Mouse (Mus musculus) stomach, postnatal 0 days (tissue): ENCODE results near the gene Syt1. TPM values are rescaled to one million over a fixed set of nuclear protein-coding genes. Genes with fewer than 3 reads are reported as not detected.

Experiments
- ATAC-seq: fragments of 200-750 bp; cut with Nextera tagmentation; 2 replicates; pipeline ENCODE4 v1.8.0; 2017; ENCODE audit not compliant: low FRiP score, low TSS enrichment
- DNase-seq: peaks from one replicate; pipeline ENCODE4 v3.0.0-alpha.2; 2016; ENCODE audit warnings: low spot score
- H3K27ac ChIP-seq: fragments of 300-500 bp; sonication (generic); replicated peaks from 2 replicates; pipeline ENCODE4 v1.5.1; 2014; ENCODE audit warnings: mild to moderate bottlenecking, control low read depth
- H3K27me3 ChIP-seq: fragments of 300-500 bp; sonication (generic); 2 replicates; pipeline ENCODE4 v1.6.1; 2014; ENCODE audit warnings: low read length; ENCODE audit not compliant: control insufficient read depth, insufficient read depth
- H3K36me3 ChIP-seq: fragments of 300-500 bp; sonication (generic); 2 replicates; pipeline ENCODE4 v1.6.1; 2014; ENCODE audit warnings: low read length, mixed read lengths; ENCODE audit not compliant: control insufficient read depth, insufficient read depth
- H3K4me1 ChIP-seq: fragments of 300-500 bp; sonication (generic); replicated peaks from 2 replicates; pipeline ENCODE4 v1.6.1; 2014; ENCODE audit warnings: antibody characterized with exemption; ENCODE audit not compliant: control insufficient read depth, insufficient read depth
- H3K4me2 ChIP-seq: fragments of 300-500 bp; sonication (generic); replicated peaks from 2 replicates; pipeline ENCODE4 v1.6.1; 2014; ENCODE audit warnings: low read depth, mild to moderate bottlenecking, control low read depth, moderate library complexity
- H3K4me3 ChIP-seq: fragments of 300-500 bp; sonication (generic); 2 replicates; pipeline ENCODE4 v1.5.1; 2014; ENCODE audit warnings: low read depth, low read length, control low read depth
- H3K9ac ChIP-seq: fragments of 300-500 bp; sonication (generic); 2 replicates; pipeline ENCODE4 v1.6.1; 2014; ENCODE audit warnings: mild to moderate bottlenecking, low read length, control low read depth, mixed read lengths
- H3K9me3 ChIP-seq: fragments of 300-500 bp; sonication (generic); 2 replicates; pipeline ENCODE4 v1.6.1; 2016; ENCODE audit warnings: low read length; ENCODE audit not compliant: control insufficient read depth
- CTCF ChIP-seq: IDR thresholded peaks from 2 replicates; pipeline ENCODE4 v1.5.1; 2016; ENCODE audit warnings: antibody characterized with exemption, low read depth, mild to moderate bottlenecking, moderate library complexity
- EP300 ChIP-seq: optimal IDR thresholded peaks from 2 replicates; pipeline ENCODE3; 2016; ENCODE audit warnings: antibody characterized with exemption
- WGBS: fragments of 180-500 bp; shearing (Covaris S2); extraction: QIAGEN DNeasy Blood & Tissue Kit; methylation state at CpG from one replicate; pipeline ENCODE4 v1.1.7; 2014; 5-methylcytosine and 5-hydroxymethylcytosine counted together
- polyA plus RNA-seq: library from polyadenylated mRNA; unstranded; fragments of >200 nt; fragmentation: Nextera tagmentation; extraction: Ambion mirVana; gene quantifications from 2 replicates; pipeline ENCODE4 v1.2.1, GENCODE M21; 2015

The Syt1 gene
- polyA plus RNA-seq, 1 experiment from 2014 or later: 3.5 TPM

GRCm38 (mm10) chr10:108831801-108832200 is 179.0 kb downstream of the Syt1 start:
- Histone ChIP-seq H3K4me3 (no peak overlapping the region), H3K4me2 (no peak overlapping the region), H3K4me1 (no peaks in the 10 kb centered on the region), H3K27me3 (no peaks in the 10 kb centered on the region), H3K36me3 (no peaks in the 10 kb centered on the region), H3K27ac (no peak overlapping the region), H3K9ac (no peak overlapping the region), H3K9me3 (no peaks in the 10 kb centered on the region)
- DNase-seq (no peak), ATAC-seq (no peak)
- TF ChIP-seq EP300: no peak
- TF ChIP-seq CTCF: no peak
- 84% methylated on average over 6 of the region's 6 CpGs for WGBS

- Histone ChIP-seq H3K27me3 (no peaks in the 10 kb centered on the region), H3K36me3 (no peaks in the 10 kb centered on the region), H3K9me3 (no peaks in the 10 kb centered on the region), H3K4me2 (no peak overlapping the region), H3K9ac (no peak overlapping the region), H3K27ac (no peak overlapping the region), H3K4me3 (no peak overlapping the region), H3K4me1 (no peaks in the 10 kb centered on the region)
- DNase-seq (no peak), ATAC-seq (no peak)
- TF ChIP-seq CTCF (no peak), EP300 (no peak)
- 86% methylated on average over 6 of the region's 6 CpGs for WGBS
Observed at GRCm38 (mm10) chr10:108822273-108822672, 188.5 kb downstream of the Syt1 start.

GRCm38 (mm10) chr10:108815339-108815738 is 195.4 kb downstream of the Syt1 start:
- no peak for DNase-seq
- no peak for ATAC-seq
- WGBS: 76% methylated on average over 6 of the region's 6 CpGs
- TF ChIP-seq CTCF (no peak), EP300 (no peak)
- Histone ChIP-seq H3K4me3 (no peak overlapping the region), H3K9me3 (no peaks in the 10 kb centered on the region), H3K27ac (no peak overlapping the region), H3K36me3 (no peaks in the 10 kb centered on the region), H3K4me2 (no peak overlapping the region), H3K4me1 (no peaks in the 10 kb centered on the region), H3K27me3 (no peaks in the 10 kb centered on the region), H3K9ac (no peak overlapping the region)

- Histone ChIP-seq H3K9me3 (no peaks in the 10 kb centered on the region), H3K4me2 (no peak overlapping the region), H3K36me3 (no peaks in the 10 kb centered on the region), H3K27ac (no peak overlapping the region), H3K27me3 (no peaks in the 10 kb centered on the region), H3K4me1 (no peaks in the 10 kb centered on the region), H3K9ac (no peak overlapping the region), H3K4me3 (no peak overlapping the region)
- ATAC-seq: no peak
- DNase-seq: no peak
- no peak for TF ChIP-seq EP300
- no peak for TF ChIP-seq CTCF
- WGBS: 76% methylated on average over 1 of the region's 1 CpGs
Observed at GRCm38 (mm10) chr10:108804380-108804779, 206.4 kb downstream of the Syt1 start.

GRCm38 (mm10) chr10:108800776-108801175 is 210.0 kb downstream of the Syt1 start:
- Histone ChIP-seq H3K4me1 (no peaks in the 10 kb centered on the region), H3K36me3 (no peaks in the 10 kb centered on the region), H3K27ac (no peak overlapping the region), H3K27me3 (no peaks in the 10 kb centered on the region), H3K4me3 (no peak overlapping the region), H3K9ac (no peak overlapping the region), H3K4me2 (no peak overlapping the region), H3K9me3 (no peaks in the 10 kb centered on the region)
- no peak for TF ChIP-seq CTCF
- no peak for TF ChIP-seq EP300
- 85% methylated on average over 7 of the region's 7 CpGs for WGBS
- DNase-seq (no peak), ATAC-seq (no peak)

GRCm38 (mm10) chr10:108798826-108799225 is 212.0 kb downstream of the Syt1 start:
- H3K4me1 ChIP-seq: no peaks in the 10 kb centered on the region
- ATAC-seq (no peak), DNase-seq (no peak)
- no peak overlapping the region for H3K4me3 ChIP-seq
- no peaks in the 10 kb centered on the region for H3K27me3 ChIP-seq
- H3K9me3 ChIP-seq: no peaks in the 10 kb centered on the region
- no peak for TF ChIP-seq CTCF
- TF ChIP-seq EP300: no peak
- no peak overlapping the region for H3K9ac ChIP-seq
- H3K4me2 ChIP-seq: no peak overlapping the region
- no peak overlapping the region for H3K27ac ChIP-seq
- WGBS: 73% methylated on average over 4 of the region's 4 CpGs
- H3K36me3 ChIP-seq: no peaks in the 10 kb centered on the region
